Mouse (Mus musculus): ENCODE measurements at regions not wholly inside any gene's neighbourhood (a gene's known extent, or its start where the extent isn't known, plus 50 kb on each side); places are given as distances from the start of the nearest gene placed in this dataset.

DNA sequence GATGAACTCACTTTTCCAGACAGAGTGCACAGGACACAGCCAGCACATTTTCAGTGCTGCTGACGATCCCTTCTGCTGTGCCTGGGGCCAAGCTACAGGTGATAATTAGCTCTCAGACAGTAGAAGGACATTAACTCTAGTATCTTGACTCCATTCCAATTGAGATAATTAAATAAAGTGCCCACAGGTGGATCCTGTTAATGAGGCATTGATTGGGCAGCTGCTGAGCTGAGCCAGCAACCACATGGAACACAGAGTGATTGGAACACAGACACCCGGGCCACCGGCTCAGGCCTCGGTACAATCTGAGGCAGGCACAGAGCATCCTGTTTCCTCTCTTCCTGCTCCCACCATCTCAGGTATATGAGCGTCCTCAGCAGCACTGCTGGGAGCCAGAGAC, 114.5 kb upstream of the Habp2 start:
- no peak for DNase-seq (ENCODE audit: extremely low read depth, low read depth)

- DNase-seq (ENCODE audit: extremely low read depth, low read depth): no peak
Measured at GRCm38 (mm10) chr19:56176059-56176458, 110.9 kb upstream of the Habp2 start.

- no peak for DNase-seq (ENCODE audit: extremely low read depth, low read depth)
Measured at GRCm38 (mm10) chr19:56177231-56177745, 109.6 kb upstream of the Habp2 start.

DNA sequence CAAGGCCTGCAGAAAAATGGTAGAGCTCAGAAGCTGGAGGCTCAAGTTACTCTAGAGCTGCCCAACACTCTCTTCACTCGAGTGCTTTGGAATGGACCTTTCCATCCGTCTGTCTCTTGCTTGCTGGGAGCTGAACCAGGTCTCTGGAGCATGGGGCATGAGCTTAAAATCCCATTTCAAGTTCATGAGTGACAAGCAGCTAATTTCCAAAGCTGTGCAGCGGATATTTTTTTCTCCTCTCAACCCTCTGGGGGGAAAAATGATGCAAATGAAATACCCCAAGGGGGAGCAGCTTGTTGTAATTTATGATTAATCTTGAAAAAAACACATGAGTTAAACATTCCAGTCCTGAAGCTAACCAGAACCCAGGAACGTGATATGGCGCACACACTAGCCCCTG, 101.2 kb upstream of the Habp2 start:
- DNase-seq (ENCODE audit: extremely low read depth, low read depth): no peak

DNA sequence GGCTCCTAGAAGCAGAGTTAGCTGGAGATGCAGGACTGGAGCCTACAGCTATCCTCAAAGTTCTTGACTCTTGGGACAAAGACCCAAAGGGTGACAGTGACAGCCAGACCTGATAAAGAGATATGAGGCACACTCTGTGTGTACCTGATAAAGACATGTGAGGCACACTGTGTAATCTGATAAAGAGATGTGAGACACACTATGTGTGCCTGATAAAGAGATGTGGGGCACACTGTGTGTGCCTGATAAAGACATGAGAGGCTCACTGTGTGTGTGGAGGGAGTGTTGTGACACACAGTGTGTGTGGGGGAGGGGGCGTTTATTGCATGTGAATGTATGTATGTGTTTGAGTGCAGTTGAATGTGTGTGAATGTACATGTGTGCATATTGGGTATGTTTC, 97.8 kb upstream of the Habp2 start:
- DNase-seq (ENCODE audit: extremely low read depth, low read depth): no peak

- DNase-seq (ENCODE audit: extremely low read depth, low read depth): no peak
Measured at GRCm38 (mm10) chr19:56190222-56190621, 96.7 kb upstream of the Habp2 start.

GRCm38 (mm10) chr19:56198474-56199236, 88.3 kb upstream of the Habp2 start:
- no peak for DNase-seq (ENCODE audit: extremely low read depth, low read depth)

- no peak for DNase-seq (ENCODE audit: extremely low read depth, low read depth)
Measured at GRCm38 (mm10) chr19:56199401-56200150, 87.4 kb upstream of the Habp2 start.

DNA sequence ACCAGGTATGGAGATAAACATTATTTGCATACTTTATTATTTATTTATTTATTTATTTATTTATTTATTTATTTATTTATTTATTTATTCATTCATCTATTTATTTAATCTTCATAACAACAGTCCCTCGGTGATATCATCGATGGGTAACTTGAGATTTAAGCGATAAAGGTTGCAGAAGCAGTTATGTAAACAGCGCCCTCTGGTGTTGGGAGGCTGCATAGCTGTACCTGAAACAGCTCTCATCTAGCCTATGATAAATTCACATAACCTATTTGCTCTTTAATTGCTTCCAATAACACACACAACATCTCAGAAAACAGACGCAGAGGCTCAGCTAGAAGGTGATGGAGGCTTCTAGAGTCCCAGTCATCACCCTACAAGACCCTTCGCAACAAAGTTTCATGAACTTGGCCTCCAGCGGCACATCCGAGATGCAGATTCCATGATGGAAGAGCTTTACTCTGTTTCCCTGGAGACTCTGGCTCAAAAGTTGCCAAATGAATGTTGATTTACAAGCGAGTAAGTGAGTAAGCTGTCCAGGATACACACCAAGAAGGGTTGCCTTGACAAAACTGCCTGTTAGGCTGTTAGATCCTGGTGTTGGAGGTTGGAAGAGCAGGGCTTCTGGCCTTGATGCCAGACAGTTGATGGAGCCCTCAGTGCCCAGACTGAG, 85.8 kb upstream of the Habp2 start:
- no peak for DNase-seq (ENCODE audit: extremely low read depth, low read depth)

- no peak for DNase-seq (ENCODE audit: extremely low read depth, low read depth)
Measured at GRCm38 (mm10) chr19:56201738-56202480, 85.0 kb upstream of the Habp2 start.

GRCm38 (mm10) chr19:56202481-56203130, 84.3 kb upstream of the Habp2 start:
- no peak for DNase-seq (ENCODE audit: extremely low read depth, low read depth)

- no peak for DNase-seq (ENCODE audit: extremely low read depth, low read depth)
Measured at GRCm38 (mm10) chr19:56218536-56218935, 68.4 kb upstream of the Habp2 start.

- DNase-seq (ENCODE audit: extremely low read depth, low read depth): no peak
Measured at GRCm38 (mm10) chr19:56220724-56221407, 66.1 kb upstream of the Habp2 start.

- DNase-seq (ENCODE audit: extremely low read depth, low read depth): no peak
Measured at GRCm38 (mm10) chr19:56222496-56222895, 64.4 kb upstream of the Habp2 start.

DNA sequence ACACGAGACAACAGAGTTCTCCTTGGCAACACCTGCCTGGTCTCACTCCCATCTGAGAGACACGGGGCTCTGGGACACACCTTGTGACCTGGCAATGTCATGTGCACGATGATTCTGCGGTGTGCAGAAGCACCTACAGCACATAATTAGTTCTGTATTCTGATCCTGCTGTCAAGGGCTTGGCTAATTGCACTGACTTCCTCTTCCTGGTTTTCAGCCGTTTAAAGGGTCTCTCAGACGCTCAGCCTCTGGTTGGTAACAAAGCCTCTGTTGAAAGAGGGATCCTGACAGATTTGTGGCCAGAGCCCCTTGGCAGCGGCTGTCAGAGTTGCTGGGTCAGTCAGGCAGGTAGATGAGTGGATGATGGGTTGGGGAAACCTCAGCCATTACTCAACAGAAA, 61.9 kb upstream of the Habp2 start:
- no peak for DNase-seq (ENCODE audit: extremely low read depth, low read depth)

DNA sequence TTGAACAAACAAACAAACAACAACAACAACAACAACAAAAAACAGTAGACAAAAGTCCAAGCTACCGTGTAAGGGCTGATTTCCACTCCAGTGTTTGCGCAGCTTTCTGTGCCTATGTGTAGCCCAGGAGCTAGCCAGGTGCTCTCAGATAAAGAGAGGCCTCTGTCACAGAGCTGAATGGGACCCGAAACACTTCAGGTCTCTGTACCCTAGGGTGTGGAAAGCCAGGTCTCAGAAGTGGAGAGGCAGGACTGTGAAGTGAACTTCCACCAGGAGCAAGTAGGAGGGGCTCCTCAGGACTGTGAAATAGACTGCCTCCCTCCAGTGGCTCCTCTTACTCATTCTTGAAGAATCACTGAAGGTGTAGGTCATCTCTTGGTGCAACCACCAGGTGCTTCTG, 61.4 kb upstream of the Habp2 start:
- no peak for DNase-seq (ENCODE audit: extremely low read depth, low read depth)

GRCm38 (mm10) chr19:56228586-56228985, 58.4 kb upstream of the Habp2 start:
- DNase-seq (ENCODE audit: extremely low read depth, low read depth): no peak

DNA sequence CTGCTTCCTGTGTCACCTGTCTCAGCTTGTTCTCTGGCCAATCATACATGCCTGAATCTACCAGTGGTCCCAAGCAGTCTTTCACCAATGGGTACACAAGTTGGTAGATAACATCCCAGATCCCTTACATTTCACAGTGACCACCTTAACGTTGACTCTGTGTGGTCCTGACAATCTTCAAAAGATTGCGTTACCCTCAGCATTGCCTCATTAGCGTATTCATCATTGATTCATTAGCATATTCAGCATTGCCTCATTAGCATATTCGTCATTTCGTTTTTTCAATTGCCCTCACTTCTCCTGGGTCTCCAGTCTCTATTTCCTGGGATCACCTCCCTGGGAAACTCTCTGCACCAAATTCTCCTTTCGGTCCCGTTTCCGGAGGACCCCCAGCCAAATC, 55.5 kb upstream of the Habp2 start:
- no peak for DNase-seq (ENCODE audit: extremely low read depth, low read depth)

DNA sequence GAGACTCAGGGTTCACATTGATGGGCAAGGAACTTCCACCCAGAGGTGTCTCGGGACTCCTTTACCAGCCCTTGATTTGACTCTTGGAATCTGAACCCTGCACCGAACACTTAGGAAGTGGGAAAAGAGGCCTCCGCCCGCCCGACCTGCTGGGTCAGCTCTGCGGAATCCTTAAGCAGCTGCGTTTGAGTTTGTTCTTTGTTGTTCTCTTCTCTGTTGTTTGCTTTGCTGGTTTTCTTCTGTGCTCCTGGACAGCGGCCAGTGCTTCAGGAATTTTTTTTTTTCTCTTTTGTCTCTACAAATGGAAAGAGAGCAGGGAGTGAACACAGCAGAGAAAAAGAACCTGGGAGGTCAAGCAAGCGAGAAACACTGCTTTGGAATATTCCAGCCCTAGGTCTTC, 55.1 kb upstream of the Habp2 start:
- DNase-seq (ENCODE audit: extremely low read depth, low read depth): no peak

DNA sequence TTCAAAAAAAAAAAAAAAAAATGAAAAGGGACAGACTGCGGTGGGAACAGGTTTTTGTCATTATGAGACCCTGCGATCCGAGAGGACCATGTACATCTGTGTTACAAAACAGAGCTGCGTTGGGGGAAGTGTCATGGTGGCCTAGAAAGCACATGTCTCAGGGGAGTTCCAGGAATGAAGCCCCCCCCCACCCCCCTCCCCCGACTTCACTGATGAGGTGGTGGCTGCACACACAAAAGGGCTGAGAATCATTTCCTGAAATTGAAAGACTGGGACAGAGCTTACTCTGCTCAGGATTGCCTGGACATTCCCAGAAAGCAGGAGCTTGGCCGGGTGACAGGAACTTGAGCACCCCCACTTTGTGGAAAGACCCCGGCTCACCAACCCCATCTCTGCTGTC, 54.7 kb upstream of the Habp2 start:
- no peak for DNase-seq (ENCODE audit: extremely low read depth, low read depth)
